Mouse (Mus musculus) embryonic facial prominence, embryonic 12.5 days (tissue): Measurements from ENCODE around the gene Colgalt1. TPM values are rescaled to one million over a fixed set of nuclear protein-coding genes. Genes with fewer than 3 reads are reported as not detected.

Source experiments
- ATAC-seq: fragments of 200-750 bp; cut with Nextera tagmentation; 2 replicates; pipeline ENCODE4 v1.8.0; 2017; ENCODE audit not compliant: insufficient number of reproducible peaks, insufficient read depth, low FRiP score, low TSS enrichment
- H3K27ac ChIP-seq: fragments of 300-500 bp; sonication (generic); 2 replicates; pipeline ENCODE4 v1.5.1; 2016; ENCODE audit warnings: mild to moderate bottlenecking
- H3K27me3 ChIP-seq: fragments of 300-500 bp; sonication (generic); 2 replicates; pipeline ENCODE4 v1.6.1; 2016; ENCODE audit warnings: mild to moderate bottlenecking, moderate library complexity
- H3K36me3 ChIP-seq: fragments of 300-500 bp; sonication (generic); 2 replicates; pipeline ENCODE4 v1.6.1; 2016; ENCODE audit warnings: mild to moderate bottlenecking
- H3K4me1 ChIP-seq: fragments of 300-500 bp; sonication (generic); 2 replicates; pipeline ENCODE4 v1.6.1; 2016
- H3K4me2 ChIP-seq: fragments of 300-500 bp; sonication (generic); replicated peaks from 2 replicates; pipeline ENCODE4 v1.6.1; 2016; ENCODE audit warnings: mild to moderate bottlenecking, moderate library complexity
- H3K4me3 ChIP-seq: fragments of 300-500 bp; sonication (generic); 2 replicates; pipeline ENCODE4 v1.5.1; 2016; ENCODE audit warnings: mild to moderate bottlenecking
- H3K9ac ChIP-seq: fragments of 300-500 bp; sonication (generic); 2 replicates; pipeline ENCODE4 v1.6.1; 2016; ENCODE audit warnings: mild to moderate bottlenecking, moderate library complexity
- H3K9me3 ChIP-seq: fragments of 300-500 bp; sonication (generic); 2 replicates; pipeline ENCODE4 v1.6.1; 2016; ENCODE audit warnings: mild to moderate bottlenecking, moderate library complexity
- WGBS: fragments of 180-500 bp; shearing (Covaris S2); methylation state at CpG from one replicate; pipeline ENCODE4 v1.1.7; 2016; 5-methylcytosine and 5-hydroxymethylcytosine counted together
- polyA plus RNA-seq: library from polyadenylated mRNA; unstranded; fragments of >200 nt; fragmentation: Nextera tagmentation; extraction: Ambion mirVana; gene quantifications from 2 replicates; pipeline ENCODE4 v1.2.1, GENCODE M21; 2016

Gene Colgalt1
- polyA plus RNA-seq, 1 experiment from 2014 or later: 72.7 TPM

DNA sequence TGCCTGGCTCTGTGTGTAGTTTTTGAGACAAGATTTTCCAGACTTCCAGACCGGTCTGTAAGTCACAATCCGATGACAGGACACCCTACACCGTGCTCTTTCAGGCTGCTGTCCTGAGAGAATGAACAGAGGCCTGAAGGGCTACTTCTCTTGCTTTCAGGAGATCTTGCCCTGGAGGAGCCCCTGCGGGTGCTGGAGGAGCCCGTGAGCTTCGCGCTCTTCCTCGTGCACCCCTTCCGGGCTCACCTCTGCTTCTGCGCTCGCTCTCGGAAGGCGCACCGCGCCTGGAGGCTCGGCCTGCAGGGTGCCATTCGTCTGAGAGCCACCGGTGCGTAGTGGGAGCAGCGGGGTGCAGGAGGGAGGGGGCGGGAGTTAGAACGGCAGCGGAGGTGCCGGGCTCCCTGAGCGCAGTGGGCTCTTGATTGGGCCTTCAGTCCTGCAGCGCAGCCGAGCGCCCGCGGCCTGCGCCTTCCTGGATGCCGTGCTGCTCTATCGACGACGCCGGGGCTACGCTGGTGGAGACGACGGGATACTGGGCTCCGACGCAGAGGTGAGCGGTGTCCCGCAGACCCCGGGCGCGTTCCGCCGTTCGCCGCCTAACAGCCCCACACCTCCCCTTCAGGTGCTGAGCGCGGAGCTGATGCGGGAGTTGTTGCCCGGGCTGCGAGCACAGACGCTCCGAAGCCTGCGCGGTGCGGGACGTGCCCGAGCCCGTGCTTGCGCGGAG is 8.7 kb upstream of the Colgalt1 start:
- Histone ChIP-seq H3K9ac (peak overlapping the region; percentile 51), H3K36me3 (0 out of 2 replicates have a peak, but pooled peaks cover 5% of the 10 kb centered on the region), H3K4me2 (peak overlapping the region; percentile 73), H3K27ac (0 out of 2 replicates have a peak overlapping the region, but pooled peaks have one; percentile 41), H3K4me3 (peak overlapping the region; percentile 41), H3K9me3 (no peaks in the 10 kb centered on the region), H3K27me3 (peaks cover 30% of the 10 kb centered on the region), H3K4me1 (peaks cover 19% of the 10 kb centered on the region)
- 4% methylated on average over 65 of the region's 65 CpGs for WGBS
- ATAC-seq: 0 out of 2 replicates have a peak, but pooled peaks have one; percentile 8

DNA sequence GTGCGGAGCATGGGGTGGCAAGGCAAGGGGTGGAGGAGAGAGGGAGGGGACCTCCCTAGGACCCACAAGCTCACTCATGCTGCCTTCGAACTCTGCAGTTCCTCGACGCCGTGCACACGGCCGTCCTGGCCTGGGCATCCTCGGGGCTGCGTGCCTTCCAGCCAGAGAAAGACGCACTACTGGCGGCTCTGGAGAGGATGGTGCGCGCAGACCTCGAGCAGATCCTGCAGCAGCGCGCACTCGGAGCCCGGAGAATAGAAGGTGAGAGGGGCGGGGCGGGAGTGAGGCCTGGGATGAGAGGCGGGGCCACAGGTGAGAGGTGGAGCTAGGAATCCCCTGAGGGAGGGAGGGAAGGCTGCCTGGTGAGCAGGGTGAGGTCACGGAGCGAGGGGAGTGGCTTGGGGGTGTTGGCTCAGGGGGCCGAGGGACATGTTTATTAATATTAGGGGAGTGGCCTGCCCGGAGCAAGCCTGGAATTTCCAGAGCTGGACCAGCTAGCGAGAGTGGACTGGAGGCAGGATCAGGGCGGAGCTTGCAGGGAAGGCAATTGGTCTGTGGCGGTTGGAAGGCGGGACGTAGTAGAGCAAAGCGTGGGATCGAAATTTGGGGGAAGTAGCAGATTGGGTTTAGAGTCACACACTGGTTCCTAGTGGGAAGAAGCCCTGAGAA is 8.0 kb upstream of the Colgalt1 start:
- H3K4me3 ChIP-seq: peak overlapping the region; percentile 41
- 0 out of 2 replicates have a peak overlapping the region, but pooled peaks have one; percentile 41 for H3K27ac ChIP-seq
- peak overlapping the region; percentile 73 for H3K4me2 ChIP-seq
- 0 out of 2 replicates have a peak, but pooled peaks cover 5% of the 10 kb centered on the region for H3K36me3 ChIP-seq
- under 1% methylated on average over 32 of the region's 32 CpGs for WGBS
- peak; percentile 78 for ATAC-seq
- peak overlapping the region; percentile 51 for H3K9ac ChIP-seq
- H3K9me3 ChIP-seq: no peaks in the 10 kb centered on the region
- peaks cover 19% of the 10 kb centered on the region for H3K4me1 ChIP-seq
- H3K27me3 ChIP-seq: peaks cover 30% of the 10 kb centered on the region

GRCm38 (mm10) chr8:71604021-71604420 is 6.8 kb upstream of the Colgalt1 start:
- Histone ChIP-seq H3K4me3 (no peak overlapping the region), H3K9me3 (no peaks in the 10 kb centered on the region), H3K4me1 (peaks cover 19% of the 10 kb centered on the region), H3K27ac (no peak overlapping the region), H3K4me2 (no peak overlapping the region), H3K36me3 (0 out of 2 replicates have a peak, but pooled peaks cover 5% of the 10 kb centered on the region), H3K9ac (0 out of 2 replicates have a peak overlapping the region, but pooled peaks have one; percentile 7), H3K27me3 (peaks cover 30% of the 10 kb centered on the region)
- 57% methylated on average over 7 of the region's 7 CpGs for WGBS
- no peak for ATAC-seq

DNA sequence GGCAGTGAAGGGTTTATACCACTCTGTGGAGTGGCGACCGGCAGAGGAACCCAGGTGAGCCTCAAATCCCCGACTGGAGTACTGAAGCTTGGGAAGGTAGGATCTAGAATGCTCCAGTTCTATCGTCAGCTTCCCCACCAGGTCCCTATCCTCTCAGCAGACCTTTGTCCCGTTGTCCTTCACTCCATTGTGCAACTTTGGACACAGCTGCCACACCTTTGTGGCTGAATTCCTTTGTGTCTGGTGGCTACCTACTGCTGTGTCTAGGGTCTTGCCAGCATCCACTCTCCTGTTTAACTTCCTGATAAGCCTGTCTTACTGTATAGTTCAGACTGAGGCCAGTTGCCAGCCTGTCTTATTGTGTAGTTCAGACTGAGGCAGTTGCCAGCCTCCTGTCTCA is 1.3 kb downstream of the Colgalt1 start:
- Histone ChIP-seq H3K27me3 (no peaks in the 10 kb centered on the region), H3K27ac (no peak overlapping the region), H3K9ac (peak overlapping the region; percentile 81), H3K4me1 (peaks cover 11% of the 10 kb centered on the region), H3K4me2 (peak overlapping the region; percentile 77), H3K9me3 (no peaks in the 10 kb centered on the region), H3K4me3 (peak overlapping the region; percentile 62), H3K36me3 (peaks cover 41% of the 10 kb centered on the region)
- 46% methylated on average over 5 of the region's 5 CpGs for WGBS
- ATAC-seq: no peak

- ATAC-seq: no peak
- H3K36me3 ChIP-seq: peaks cover 53% of the 10 kb centered on the region
Measured at GRCm38 (mm10) chr8:71613418-71613817, 2.6 kb downstream of the Colgalt1 start.

DNA sequence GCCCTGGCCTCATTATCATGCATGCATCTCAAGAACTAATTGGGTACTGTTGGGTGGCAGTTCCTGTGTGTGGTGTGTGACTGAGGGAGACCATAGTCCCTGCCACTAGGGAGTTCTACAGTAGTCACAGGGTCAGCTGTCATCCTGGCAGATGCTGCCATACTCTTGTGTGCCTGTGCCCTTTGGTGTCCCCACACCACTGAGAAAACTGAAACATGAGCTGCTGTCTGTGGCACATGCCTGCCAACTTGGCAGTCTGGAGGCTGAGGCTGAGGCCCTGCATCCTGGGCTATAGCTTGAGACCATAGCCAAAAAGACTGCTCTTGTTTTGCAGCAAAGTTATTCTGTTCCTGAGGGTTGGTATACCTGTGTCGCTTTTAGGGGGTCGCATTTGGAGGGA is 9.0 kb downstream of the Colgalt1 start:
- Histone ChIP-seq H3K4me3 (no peak overlapping the region), H3K9ac (no peak overlapping the region), H3K4me2 (no peak overlapping the region), H3K9me3 (peaks cover 15% of the 10 kb centered on the region), H3K27ac (no peak overlapping the region), H3K27me3 (no peaks in the 10 kb centered on the region), H3K4me1 (no peaks in the 10 kb centered on the region), H3K36me3 (peaks cover 94% of the 10 kb centered on the region)
- no peak for ATAC-seq
- 95% methylated on average over 2 of the region's 2 CpGs for WGBS

More at GRCm38 (mm10) chr8:71613418-71613817, 2.6 kb downstream of the Colgalt1 start:
- 32% methylated on average over 4 of the region's 4 CpGs for WGBS
- no peak overlapping the region for H3K27ac ChIP-seq
- H3K27me3 ChIP-seq: no peaks in the 10 kb centered on the region
- peaks cover 11% of the 10 kb centered on the region for H3K4me1 ChIP-seq
- H3K9ac ChIP-seq: no peak overlapping the region
- H3K4me3 ChIP-seq: no peak overlapping the region
- no peak overlapping the region for H3K4me2 ChIP-seq
- no peaks in the 10 kb centered on the region for H3K9me3 ChIP-seq

GRCm38 (mm10) chr8:71625088-71625487 is 14.3 kb downstream of the Colgalt1 start:
- H3K27me3 ChIP-seq: peaks cover 7% of the 10 kb centered on the region
- 85% methylated on average over 1 of the region's 1 CpGs for WGBS
- H3K27ac ChIP-seq: no peak overlapping the region
- H3K4me3 ChIP-seq: no peak overlapping the region
- H3K36me3 ChIP-seq: peaks cover 60% of the 10 kb centered on the region
- H3K9ac ChIP-seq: no peak overlapping the region
- H3K4me2 ChIP-seq: no peak overlapping the region
- H3K4me1 ChIP-seq: peaks cover 20% of the 10 kb centered on the region
- ATAC-seq: no peak
- H3K9me3 ChIP-seq: peaks cover 15% of the 10 kb centered on the region

GRCm38 (mm10) chr8:71626753-71627152 is 16.0 kb downstream of the Colgalt1 start:
- Histone ChIP-seq H3K36me3 (peaks cover 43% of the 10 kb centered on the region), H3K4me3 (no peak overlapping the region), H3K4me1 (peaks cover 20% of the 10 kb centered on the region), H3K4me2 (no peak overlapping the region), H3K9ac (no peak overlapping the region), H3K27ac (no peak overlapping the region), H3K27me3 (peaks cover 21% of the 10 kb centered on the region), H3K9me3 (peaks cover 15% of the 10 kb centered on the region)
- ATAC-seq: no peak
- WGBS: 86% methylated on average over 9 of the region's 9 CpGs

DNA sequence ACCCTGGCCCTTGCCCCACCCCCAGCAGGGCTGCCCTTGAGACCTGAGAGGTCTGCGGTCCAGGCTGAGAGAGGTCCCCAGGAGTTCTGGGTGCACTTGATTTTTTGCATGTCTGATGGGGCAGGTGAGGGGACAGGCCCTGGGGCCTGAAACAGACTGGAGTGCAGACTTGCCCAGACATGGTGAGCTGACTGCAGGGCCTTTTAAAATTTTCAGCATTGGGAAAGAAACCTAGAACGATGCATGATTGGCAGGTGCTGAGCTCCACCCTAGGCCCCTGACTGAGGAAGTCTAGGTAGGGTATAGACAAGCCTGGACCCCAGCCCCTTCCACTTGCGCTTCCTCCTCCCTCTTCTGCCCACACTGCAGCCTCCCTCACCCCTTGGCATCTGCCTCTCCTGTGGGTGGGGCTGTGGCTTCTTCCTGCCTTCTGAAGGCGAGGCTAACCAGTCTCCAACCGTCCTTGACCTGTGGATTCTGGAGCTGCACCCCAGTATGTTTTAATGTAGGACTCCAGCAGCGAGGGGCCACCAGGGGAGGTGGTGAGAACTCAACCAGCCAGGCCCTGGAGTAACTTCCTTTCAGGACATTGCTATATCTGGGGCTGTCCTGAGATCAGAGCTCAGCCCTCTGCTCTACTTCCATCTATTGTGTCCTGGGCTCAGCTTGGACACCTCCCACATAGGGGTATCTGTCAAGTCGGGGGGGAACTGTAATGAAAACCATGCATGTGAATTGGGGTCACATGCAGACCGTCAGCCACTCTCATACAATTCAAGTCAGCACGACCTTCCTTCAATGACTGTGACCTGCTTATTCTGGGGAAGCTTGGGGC is 16.7 kb downstream of the Colgalt1 start:
- no peak overlapping the region for H3K9ac ChIP-seq
- peaks cover 36% of the 10 kb centered on the region for H3K36me3 ChIP-seq
- H3K27me3 ChIP-seq: peaks cover 21% of the 10 kb centered on the region
- H3K4me1 ChIP-seq: peaks cover 20% of the 10 kb centered on the region
- no peak for ATAC-seq
- H3K4me3 ChIP-seq: no peak overlapping the region
- peaks cover 8% of the 10 kb centered on the region for H3K9me3 ChIP-seq
- no peak overlapping the region for H3K4me2 ChIP-seq
- 46% methylated on average over 9 of the region's 9 CpGs for WGBS
- peak overlapping the region; percentile 50 for H3K27ac ChIP-seq

- H3K4me1 ChIP-seq: peaks cover 20% of the 10 kb centered on the region
- H3K27me3 ChIP-seq: peaks cover 32% of the 10 kb centered on the region
- ATAC-seq: no peak
- peak overlapping the region; percentile 76 for H3K27ac ChIP-seq
- peaks cover 7% of the 10 kb centered on the region; the same call in 1 of the 2 replicates for H3K9me3 ChIP-seq
- peak overlapping the region; percentile 68 for H3K9ac ChIP-seq
- peak overlapping the region; percentile 87 for H3K4me2 ChIP-seq
- peak overlapping the region; percentile 57 for H3K4me3 ChIP-seq
- WGBS: 7% methylated on average over 16 of the region's 16 CpGs
- peaks cover 25% of the 10 kb centered on the region for H3K36me3 ChIP-seq
Measured at GRCm38 (mm10) chr8:71628396-71629095, 17.7 kb downstream of the Colgalt1 start.
